ENCODE assay signal across 8 mouse cellular contexts in genomic region chr8:70315624-70316510, GRCm38 (mm10). TPM values are rescaled to one million over a fixed set of nuclear protein-coding genes. Genes with fewer than 3 reads are reported as not detected.
A peak's percentile ranks its signal among the peaks of the same experiment; 100 is the strongest.
DNase-seq lines count a peak whose midpoint lies in the region; ATAC-seq and TF ChIP-seq lines count a peak whose summit lies in the region.

Gene Cers1, plus strand, starts transcription at chr8:70315775.

- dilution Hi-C loops in CH12.LX (cut with MboI; ENCODE audit: extremely low pct_ligation_motif_present, extremely low pct_unique_long_range_greater_than_20kb, low sequenced_read_pairs): no loop called here

- H3K79me2 ChIP-seq in CH12.LX (replicated peaks; ENCODE audit: control insufficient read depth, extremely low read depth, insufficient read depth, poor library complexity, severe bottlenecking): no peaks in the 10 kb centered on the region

- peak within 1 kb of the TSS in 1 of 3 experiments; percentile 33 for H3K4me3 ChIP-seq in CH12.LX (replicated peaks in 1 of 3; ENCODE audit: low read depth in 2 of 3, low read length in 2 of 3, poor library complexity in 1 of 3)
- H3K4me3 ChIP-seq in embryonic fibroblast, embryonic 13.5 days (ENCODE audit: insufficient read depth, low read length): peak within 1 kb of the TSS; percentile 69
- H3K4me3 ChIP-seq in heart, embryonic 14.5 days (ENCODE audit: control insufficient read depth in 1 of 2, insufficient read depth in 1 of 2, low read depth in 1 of 2, low read length in 2 of 2): peak within 1 kb of the TSS; percentile 57 to 64
- H3K4me3 ChIP-seq in liver, postnatal 0 days (ENCODE audit: low read depth, low read length): peak within 1 kb of the TSS; percentile 48

- H3K4me1 ChIP-seq in CH12.LX (ENCODE audit: control insufficient read depth in 1 of 2, insufficient read depth in 2 of 2): peaks cover 0 to 5% of the 10 kb centered on the region in 2 experiments; a peak in 1 of 4 replicates
- no peaks in the 10 kb centered on the region for H3K4me1 ChIP-seq in embryonic fibroblast, embryonic 13.5 days (ENCODE audit: control insufficient read depth, insufficient read depth, low read length)
- peaks cover 14 to 20% of the 10 kb centered on the region in 2 experiments for H3K4me1 ChIP-seq in heart, embryonic 14.5 days (ENCODE audit: control insufficient read depth in 2 of 2, insufficient read depth in 2 of 2, low read length in 2 of 2)
- peaks cover 11% of the 10 kb centered on the region for H3K4me1 ChIP-seq in liver, postnatal 0 days (ENCODE audit: insufficient read depth)

- DNase-seq in CH12.LX (ENCODE audit: extremely low read depth): no peak
- DNase-seq in adrenal gland, postnatal 25 days: peak; percentile 69
- DNase-seq in layer of hippocampus, adult 18-20 months (ENCODE audit: low spot score in 2 of 2): peak; percentile 82 to 92
- DNase-seq in liver, postnatal 0 days: peak; percentile 41
- peak; percentile 76 for DNase-seq in ovary, postnatal 36 days (ENCODE audit: low spot score)

- H3K9me3 ChIP-seq in CH12.LX (replicated peaks; ENCODE audit: low read length): no peaks in the 10 kb centered on the region
- no peaks in the 10 kb centered on the region for H3K9me3 ChIP-seq in heart, embryonic 14.5 days (ENCODE audit: control insufficient read depth, low read length)
- H3K9me3 ChIP-seq in liver, postnatal 0 days (ENCODE audit: low read length): no peaks in the 10 kb centered on the region

- in situ Hi-C loops in CH12.LX (cut with MboI; ENCODE audit: low pct_ligation_motif_present, low pct_unique_long_range_greater_than_20kb, low sequenced_read_pairs): no loop called here

- TF ChIP-seq RAD21 in CH12.LX (IDR thresholded peaks at IDR 0.05; ENCODE audit: low read depth, low read length): no peak

- ATAC-seq in heart, embryonic 14.5 days (ENCODE audit: insufficient number of reproducible peaks, insufficient read depth, low FRiP score, low read depth): peak; percentile 66
- ATAC-seq in liver, postnatal 0 days: peak; percentile 49
- ATAC-seq in monocyte, adult 5-6 weeks (replicated peaks; ENCODE audit: insufficient number of reproducible peaks, low FRiP score, low TSS enrichment, poor library complexity, severe bottlenecking): no peak

- no peak for TF ChIP-seq CTCF in CH12.LX (conservative IDR thresholded peaks at IDR 0.05 in 1 of 2, IDR thresholded peaks at IDR 0.05 in 1 of 2; ENCODE audit: low read depth in 2 of 2, low read length in 2 of 2)
- no peak for TF ChIP-seq CTCF in embryonic fibroblast, embryonic 13.5 days (IDR thresholded peaks at IDR 0.05; ENCODE audit: borderline replicate concordance, insufficient read depth, low read length)
- no peak for TF ChIP-seq CTCF in liver, postnatal 0 days (IDR thresholded peaks at IDR 0.05; ENCODE audit: low read depth)

- H3K36me3 ChIP-seq in CH12.LX (replicated peaks in 1 of 2; ENCODE audit: control insufficient read depth in 1 of 2, insufficient read depth in 1 of 2, low read length in 1 of 2): peaks cover 23 to 28% of the 10 kb centered on the region in 2 experiments
- H3K36me3 ChIP-seq in heart, embryonic 14.5 days (ENCODE audit: control insufficient read depth, insufficient read depth, low read length): peaks cover 29% of the 10 kb centered on the region
- H3K36me3 ChIP-seq in liver, postnatal 0 days (replicated peaks; ENCODE audit: insufficient read depth, low read length): peaks cover 15% of the 10 kb centered on the region; the same call in 1 of the 2 replicates

- peak within 1 kb of the TSS; percentile 11 for H3K4me2 ChIP-seq in CH12.LX (ENCODE audit: insufficient read depth, low read depth, poor library complexity, severe bottlenecking)
- peak within 1 kb of the TSS; percentile 80 for H3K4me2 ChIP-seq in heart, embryonic 14.5 days (ENCODE audit: low read length)
- peak within 1 kb of the TSS; percentile 79 for H3K4me2 ChIP-seq in liver, postnatal 0 days (ENCODE audit: low read depth, low read length)

- H3K9ac ChIP-seq in CH12.LX (ENCODE audit: insufficient read depth, low read depth): no peak within 1 kb of the TSS
- H3K9ac ChIP-seq in heart, embryonic 14.5 days (ENCODE audit: low read length): peak within 1 kb of the TSS; percentile 72
- no peak within 1 kb of the TSS for H3K9ac ChIP-seq in liver, postnatal 0 days (replicated peaks)

- 3% methylated on average over 62 of the region's 66 CpGs for WGBS in heart, embryonic 14.5 days
- WGBS in liver, postnatal 0 days (ENCODE audit: insufficient replicate concordance): 5% methylated on average over 65 of the region's 66 CpGs

- no peak for TF ChIP-seq EP300 in CH12.LX (IDR thresholded peaks at IDR 0.05; ENCODE audit: low read length)
- no peak for TF ChIP-seq EP300 in liver, postnatal 0 days (IDR thresholded peaks at IDR 0.05; ENCODE audit: low read depth)

- peaks cover 24% of the 10 kb centered on the region for H3K27me3 ChIP-seq in CH12.LX (replicated peaks)
- H3K27me3 ChIP-seq in heart, embryonic 14.5 days (ENCODE audit: control insufficient read depth, insufficient read depth, low read length): peaks cover 5% of the 10 kb centered on the region; the same call in 1 of the 2 replicates
- H3K27me3 ChIP-seq in liver, postnatal 0 days (ENCODE audit: insufficient read depth, low read length): peaks cover 29% of the 10 kb centered on the region

- TF ChIP-seq POLR2A in CH12.LX (IDR thresholded peaks at IDR 0.05; ENCODE audit: low read depth, low read length): no peak
- TF ChIP-seq POLR2A in embryonic fibroblast, embryonic 13.5 days (IDR thresholded peaks at IDR 0.05; ENCODE audit: low read depth, low read length): peak; percentile 60; the same call in 1 of the 2 replicates

- no peak within 1 kb of the TSS for H3K27ac ChIP-seq in CH12.LX (ENCODE audit: insufficient read depth, low read depth)
- H3K27ac ChIP-seq in embryonic fibroblast, embryonic 13.5 days (ENCODE audit: insufficient read depth, low read length): no peak within 1 kb of the TSS
- 0 out of 4 replicates have a peak within 1 kb of the TSS, but pooled peaks of 1 of the 2 experiments have one; percentile 8 for H3K27ac ChIP-seq in heart, embryonic 14.5 days (replicated peaks in 1 of 2; ENCODE audit: control insufficient read depth in 1 of 2, insufficient read depth in 1 of 2, low read depth in 2 of 2, low read length in 2 of 2)
- H3K27ac ChIP-seq in liver, postnatal 0 days (ENCODE audit: low read depth): no peak within 1 kb of the TSS

TF ChIP-seq in CH12.LX, 34 proteins besides CTCF, POLR2A, EP300 and RAD21:
- TF ChIP-seq NRF1 (IDR thresholded peaks at IDR 0.05; ENCODE audit: low read depth, low read length) (peak; percentile 51), CHD1 (IDR thresholded peaks at IDR 0.05; ENCODE audit: low read depth, low read length) (no peak), MXI1 (IDR thresholded peaks at IDR 0.05; ENCODE audit: low read depth, low read length) (no peak), IRF4 (IDR thresholded peaks at IDR 0.05; ENCODE audit: low read depth, low read length) (no peak), ZMIZ1 (IDR thresholded peaks at IDR 0.05; ENCODE audit: low read depth, low read length) (no peak), BHLHE40 (IDR thresholded peaks at IDR 0.05; ENCODE audit: low read depth, low read length) (no peak)

RNA-seq across cellular contexts. Expression of gene Cers1, which starts in this region (rescaled TPM):
- total RNA-seq in CH12.LX (2012; rRNA removed) (0.13 TPM in 1 of 2 replicates, not detected in the other), CH12.LX (2014; rRNA removed) (not detected in 2 replicates)
- polyA plus RNA-seq in CH12.LX (2012; ENCODE audit: insufficient read length, low read depth): not detected in 2 replicates
- 2.9 and 3.4 TPM in 2 replicates for total RNA-seq in adrenal gland, postnatal 25 days (2021)
- polyA plus RNA-seq in embryonic fibroblast, embryonic 13.5 days (2011; ENCODE audit: insufficient read length, low read depth, missing spikeins): 2.6 and 3.2 TPM in 2 replicates
- 1.8 and 2.3 TPM in 2 replicates for polyA plus RNA-seq in heart, embryonic 14.5 days (2014; fragmentation: Nextera tagmentation; extraction: Ambion mirVana)
- total RNA-seq in layer of hippocampus, adult 18-20 months (2021): 100 to 1,000 TPM; 112 to 116 TPM
- polyA plus RNA-seq in liver, postnatal 0 days (2015; fragmentation: Nextera tagmentation; extraction: Ambion mirVana): 0.12 TPM in 1 of 2 replicates, not detected in the other
- not detected in 3 replicates for total RNA-seq in monocyte, adult 5-6 weeks (2017)

Comparison
In these comparisons a context has a peak if more than half of its experiments do, and no peak if none do; other contexts are left out.
1. RNA of gene Cers1 (total RNA-seq): 112 to 116 TPM in layer of hippocampus, adult 18-20 months; 2.9 to 3.4 TPM in adrenal gland, postnatal 25 days, 0.13 TPM in CH12.LX and not detected in monocyte, adult 5-6 weeks; every median in the first group is over 10 times any median in the second.
2. Peak in DNase-seq, ATAC-seq, H3K4me3 ChIP-seq and H3K4me2 ChIP-seq in liver, postnatal 0 days; RNA of the gene not detected or under 1 TPM.
3. H3K4me2 ChIP-seq: peak in every context shown above with its lines; median percentile 80 in heart, embryonic 14.5 days; 79 in liver, postnatal 0 days; 11 in CH12.LX.